1 mouse cellular context compared by ENCODE assay signal in the genomic region with DNA sequence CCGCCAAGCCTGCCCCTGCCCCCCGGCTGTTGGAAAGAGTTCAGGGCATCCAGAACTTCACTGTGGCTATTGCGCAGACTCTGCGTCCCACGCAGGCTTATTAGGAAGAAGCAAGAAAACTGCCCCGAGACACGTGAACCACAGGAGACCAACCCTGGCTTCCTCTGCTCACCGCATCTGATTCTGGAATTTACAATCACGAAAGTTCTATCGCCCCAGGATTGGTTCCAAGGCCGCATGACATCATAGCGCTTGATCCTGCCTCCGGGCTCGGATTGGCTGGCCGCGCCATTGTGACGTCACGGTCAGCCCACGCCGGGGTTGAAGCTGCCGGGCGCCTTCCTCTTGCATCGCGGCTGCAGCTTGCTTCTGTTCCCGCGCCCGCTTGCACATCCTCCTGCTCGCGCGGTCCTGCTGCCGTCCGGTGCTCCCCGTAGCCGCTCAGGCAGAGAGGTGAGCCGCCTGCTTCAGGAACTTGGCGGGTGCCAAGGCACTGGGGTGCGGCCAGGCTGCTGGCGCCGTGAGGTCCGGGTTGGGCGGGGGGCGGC.
TF ChIP-seq lines count a peak whose summit lies in the region.

Gene Elovl5, plus strand, starts transcription at position 291 of the 548 bp plus-strand sequence.

TF ChIP-seq in CH12.LX, 34 proteins besides CTCF, POLR2A, EP300 and RAD21 (continued from another document):
- TF ChIP-seq JUN (IDR thresholded peaks at IDR 0.05; ENCODE audit: insufficient read depth, low read depth, low read length) (no peak; the same call in 1 of the 2 replicates), MAX (IDR thresholded peaks at IDR 0.05; ENCODE audit: low read length) (peak; percentile 84), ZNF384 (IDR thresholded peaks at IDR 0.05; ENCODE audit: low read depth, low read length) (no peak), MAFK (IDR thresholded peaks at IDR 0.05; ENCODE audit: insufficient replicate concordance, low read length) (no peak), GABPA (IDR thresholded peaks at IDR 0.05; ENCODE audit: insufficient replicate concordance, low read depth, low read length) (peak; percentile 96), MEF2A (IDR thresholded peaks at IDR 0.05; ENCODE audit: borderline replicate concordance, low read depth, low read length) (peak; percentile 62; the same call in 1 of the 2 replicates), RCOR1 (conservative IDR thresholded peaks at IDR 0.05; ENCODE audit: low read depth, low read length) (0 out of 2 replicates have a peak, but pooled peaks have one; percentile 47), SIN3A (IDR thresholded peaks at IDR 0.05; ENCODE audit: low read length) (peak; percentile 81), NELFE (IDR thresholded peaks at IDR 0.05; ENCODE audit: low read depth, low read length) (peak; percentile 78; the same call in 1 of the 2 replicates), KAT2A (IDR thresholded peaks at IDR 0.05; ENCODE audit: insufficient replicate concordance, low read length) (0 out of 2 replicates have a peak, but pooled peaks have one; percentile 67), E2F4 (IDR thresholded peaks at IDR 0.05; ENCODE audit: insufficient replicate concordance, low read depth, low read length) (no peak), NRF1 (IDR thresholded peaks at IDR 0.05; ENCODE audit: low read depth, low read length) (peak; percentile 89), HCFC1 (IDR thresholded peaks at IDR 0.05; ENCODE audit: low read depth, low read length) (peak; percentile 73), ZC3H11A (IDR thresholded peaks at IDR 0.05; ENCODE audit: low read depth, low read length) (no peak), CHD1 (IDR thresholded peaks at IDR 0.05; ENCODE audit: low read depth, low read length) (no peak), MXI1 (IDR thresholded peaks at IDR 0.05; ENCODE audit: low read depth, low read length) (peak; percentile 78), CHD2 (IDR thresholded peaks at IDR 0.05; ENCODE audit: low read length) (peak; percentile 79)
TF ChIP-seq in CH12.LX: peak in this region for 21.
